Mouse (Mus musculus) lung, embryonic 15.5 days (tissue): Measurements from ENCODE around the gene Lrrc20. TPM values are rescaled to one million over a fixed set of nuclear protein-coding genes. Genes with fewer than 3 reads are reported as not detected.
A peak's percentile ranks its signal among the peaks of the same experiment; 100 is the strongest.

Source experiments
- ATAC-seq: fragments of 200-750 bp; cut with Nextera tagmentation; 2 replicates; pipeline ENCODE4 v1.8.0; 2017; ENCODE audit warnings: moderate number of reproducible peaks, borderline replicate concordance; ENCODE audit not compliant: low FRiP score, low TSS enrichment; ENCODE audit errors: extremely low read depth
- H3K27ac ChIP-seq: fragments of 300-500 bp; sonication (generic); 2 replicates; pipeline ENCODE4 v1.5.1; 2015; ENCODE audit warnings: moderate library complexity, mild to moderate bottlenecking, inconsistent platforms
- H3K27me3 ChIP-seq: fragments of 300-500 bp; sonication (generic); 2 replicates; pipeline ENCODE4 v1.6.1; 2015; ENCODE audit warnings: inconsistent platforms
- H3K36me3 ChIP-seq: fragments of 300-500 bp; sonication (generic); 2 replicates; pipeline ENCODE4 v1.6.1; 2015; ENCODE audit warnings: inconsistent platforms
- H3K4me1 ChIP-seq: fragments of 300-500 bp; sonication (generic); 2 replicates; pipeline ENCODE4 v1.6.1; 2015; ENCODE audit warnings: inconsistent platforms
- H3K4me2 ChIP-seq: fragments of 300-500 bp; sonication (generic); 2 replicates; pipeline ENCODE4 v1.6.1; 2015; ENCODE audit warnings: inconsistent platforms, mild to moderate bottlenecking, moderate library complexity
- H3K4me3 ChIP-seq: fragments of 300-500 bp; sonication (generic); 2 replicates; pipeline ENCODE4 v1.5.1; 2015; ENCODE audit warnings: mild to moderate bottlenecking, inconsistent platforms
- H3K9ac ChIP-seq: fragments of 300-500 bp; sonication (generic); 2 replicates; pipeline ENCODE4 v1.6.1; 2015; ENCODE audit warnings: inconsistent platforms
- H3K9me3 ChIP-seq: fragments of 300-500 bp; sonication (generic); 2 replicates; pipeline ENCODE4 v1.6.1; 2016; ENCODE audit warnings: inconsistent platforms
- WGBS: fragments of 180-500 bp; shearing (Covaris S2); methylation state at CpG from one replicate; pipeline ENCODE4 v1.1.7; 2015; 5-methylcytosine and 5-hydroxymethylcytosine counted together
- polyA plus RNA-seq: library from polyadenylated mRNA; unstranded; fragments of >200 nt; fragmentation: Nextera tagmentation; extraction: Ambion mirVana; gene quantifications from 2 replicates; pipeline ENCODE4 v1.2.1, GENCODE M21; 2015

The Lrrc20 gene
- polyA plus RNA-seq, 1 experiment from 2014 or later, result 7.9 TPM

DNA sequence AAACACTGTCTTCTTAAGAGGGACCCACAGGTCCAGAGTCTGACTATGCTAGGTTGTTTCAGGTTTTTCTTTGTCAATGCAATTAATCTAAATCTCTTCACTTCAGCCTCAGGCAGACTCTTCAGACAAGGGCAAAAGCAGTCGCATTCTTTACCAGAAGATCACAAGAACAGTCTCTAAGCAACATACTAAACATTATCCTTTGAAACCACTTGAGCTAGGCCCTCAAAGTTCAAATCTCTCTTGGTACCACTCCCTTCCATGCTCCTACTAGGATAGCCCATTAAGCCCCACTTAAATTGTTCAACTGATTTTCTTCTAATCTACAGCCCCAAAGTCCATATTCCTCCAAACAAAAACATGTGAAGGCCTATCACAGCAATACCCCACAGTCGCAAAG, 83.0 kb downstream of the Lrrc20 start:
- Histone ChIP-seq H3K36me3 (no peaks in the 10 kb centered on the region), H3K9me3 (no peaks in the 10 kb centered on the region), H3K9ac (no peak overlapping the region), H3K27me3 (no peaks in the 10 kb centered on the region), H3K4me3 (no peak overlapping the region), H3K4me2 (no peak overlapping the region), H3K4me1 (no peaks in the 10 kb centered on the region), H3K27ac (no peak overlapping the region)
- 76% methylated on average over 2 of the region's 2 CpGs for WGBS
- ATAC-seq, result no peak

DNA sequence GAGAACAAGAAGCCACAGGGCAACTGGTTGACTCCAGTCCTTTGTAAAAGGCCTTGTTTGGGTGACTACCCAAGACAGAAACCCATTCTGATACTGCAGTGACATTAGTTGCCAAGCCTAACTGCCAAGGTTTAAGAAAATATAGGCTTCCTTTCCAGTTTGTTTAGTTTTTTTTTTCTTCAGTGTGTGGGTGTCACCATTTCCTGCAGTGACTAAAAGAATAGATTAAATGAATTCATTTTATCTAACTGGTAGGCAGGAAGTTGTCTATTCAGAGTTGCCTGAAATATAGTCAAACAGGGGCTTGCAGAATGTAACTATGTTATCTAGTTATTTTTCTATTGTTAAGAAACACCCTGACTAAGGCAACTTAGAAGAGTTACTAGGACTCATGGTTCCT, 83.9 kb downstream of the Lrrc20 start:
- peak overlapping the region; percentile 33; the same call in 1 of the 2 replicates for H3K27ac ChIP-seq
- H3K36me3 ChIP-seq, result no peaks in the 10 kb centered on the region
- no peaks in the 10 kb centered on the region for H3K9me3 ChIP-seq
- H3K4me2 ChIP-seq, result no peak overlapping the region
- H3K4me3 ChIP-seq, result no peak overlapping the region
- no peaks in the 10 kb centered on the region for H3K27me3 ChIP-seq
- ATAC-seq, result no peak
- H3K4me1 ChIP-seq, result no peaks in the 10 kb centered on the region
- no peak overlapping the region for H3K9ac ChIP-seq

DNA sequence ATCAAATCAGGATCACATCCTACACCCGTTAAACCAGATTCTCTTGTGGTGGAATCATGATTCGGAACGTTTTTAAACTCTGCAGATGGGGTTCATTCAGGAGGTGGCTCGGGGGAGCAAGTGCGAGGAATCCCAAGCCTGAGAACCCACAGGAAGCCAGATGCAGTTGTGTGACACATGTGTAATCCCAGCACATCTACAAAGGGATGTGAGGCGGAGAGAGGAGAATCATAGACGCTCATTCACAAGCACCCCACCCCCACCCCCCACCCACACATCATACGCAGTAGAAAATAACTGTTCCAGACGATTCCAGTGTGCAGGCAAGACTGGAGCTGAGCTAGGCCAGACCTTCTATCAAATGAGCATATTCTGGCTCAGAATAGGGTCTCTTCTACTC, 87.9 kb downstream of the Lrrc20 start:
- ATAC-seq, result no peak
- Histone ChIP-seq H3K36me3 (no peaks in the 10 kb centered on the region), H3K9ac (no peak overlapping the region), H3K27ac (no peak overlapping the region), H3K4me1 (no peaks in the 10 kb centered on the region), H3K4me2 (no peak overlapping the region), H3K9me3 (no peaks in the 10 kb centered on the region), H3K27me3 (no peaks in the 10 kb centered on the region), H3K4me3 (no peak overlapping the region)
- WGBS, result 51% methylated on average over 9 of the region's 9 CpGs

DNA sequence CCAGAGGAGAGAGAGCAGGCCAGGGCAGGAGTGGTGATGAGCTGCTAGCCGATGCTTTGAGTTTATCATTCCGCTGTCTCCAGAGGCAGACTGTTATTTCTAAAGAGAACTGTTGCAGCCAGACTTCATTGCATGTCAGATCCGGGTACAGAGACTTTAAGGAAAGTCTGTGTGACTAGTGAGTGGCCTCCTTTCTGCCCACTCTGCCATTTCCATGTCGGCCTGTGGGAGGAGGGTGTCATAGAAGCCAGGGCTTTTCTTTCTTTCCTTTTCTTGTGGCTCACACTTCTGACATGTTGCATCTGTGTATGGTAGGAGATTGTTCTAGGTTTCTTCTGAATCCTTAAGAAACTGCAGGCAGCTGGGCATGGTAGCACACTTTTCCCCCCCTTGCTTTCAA, 88.8 kb downstream of the Lrrc20 start:
- no peaks in the 10 kb centered on the region for H3K4me1 ChIP-seq
- H3K9me3 ChIP-seq, result no peaks in the 10 kb centered on the region
- WGBS, result 59% methylated on average over 4 of the region's 4 CpGs
- H3K27ac ChIP-seq, result no peak overlapping the region
- no peak overlapping the region for H3K4me3 ChIP-seq
- no peaks in the 10 kb centered on the region for H3K36me3 ChIP-seq
- ATAC-seq, result no peak
- no peaks in the 10 kb centered on the region for H3K27me3 ChIP-seq
- no peak overlapping the region for H3K9ac ChIP-seq
- no peak overlapping the region for H3K4me2 ChIP-seq

DNA sequence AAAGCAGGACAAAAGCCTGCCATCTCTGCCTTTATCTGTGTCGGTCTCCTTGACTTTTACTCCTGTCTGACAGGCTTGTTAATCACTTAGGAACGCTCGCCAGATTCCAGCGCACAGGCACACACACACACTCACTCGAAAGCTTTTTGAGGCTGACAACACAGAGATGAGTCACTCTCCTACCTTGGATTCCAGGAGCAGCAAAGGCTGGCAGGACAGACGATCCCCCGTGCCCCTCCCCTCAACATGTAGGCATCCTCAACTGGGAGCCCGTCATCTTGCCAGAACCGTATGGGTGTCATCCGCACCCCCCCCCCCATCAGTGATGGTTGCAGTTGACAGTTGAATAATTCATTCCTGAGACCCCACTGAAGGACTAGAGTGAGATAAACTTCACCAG, 94.6 kb downstream of the Lrrc20 start:
- no peak overlapping the region for H3K4me3 ChIP-seq
- H3K4me2 ChIP-seq, result no peak overlapping the region
- H3K36me3 ChIP-seq, result no peaks in the 10 kb centered on the region
- no peaks in the 10 kb centered on the region for H3K9me3 ChIP-seq
- H3K4me1 ChIP-seq, result no peaks in the 10 kb centered on the region
- H3K9ac ChIP-seq, result no peak overlapping the region
- H3K27ac ChIP-seq, result no peak overlapping the region
- no peak for ATAC-seq
- no peaks in the 10 kb centered on the region for H3K27me3 ChIP-seq
- 23% methylated on average over 10 of the region's 10 CpGs for WGBS

DNA sequence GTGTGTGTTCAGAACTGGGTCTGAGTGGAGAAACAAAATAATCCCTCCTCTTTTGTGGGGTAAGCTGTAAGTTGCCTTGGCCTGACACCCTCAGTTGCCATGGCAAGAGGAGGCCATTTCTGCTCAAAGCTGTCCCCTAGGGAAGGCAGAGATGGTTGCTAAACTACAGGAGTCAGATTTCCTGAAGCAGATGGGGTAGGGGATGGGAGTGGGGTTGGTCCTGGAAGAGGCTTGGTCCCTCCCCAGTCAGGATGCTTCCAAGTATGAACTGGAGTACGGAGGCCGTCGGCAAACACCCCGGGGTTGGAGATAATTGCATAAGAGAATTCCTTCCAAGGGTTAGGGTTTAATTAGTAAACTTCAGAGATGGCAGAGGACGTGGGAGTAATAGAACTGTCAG, 96.5 kb downstream of the Lrrc20 start:
- peak; percentile 67; the same call in 1 of the 2 replicates for ATAC-seq
- no peaks in the 10 kb centered on the region for H3K9me3 ChIP-seq
- 51% methylated on average over 5 of the region's 5 CpGs for WGBS

DNA sequence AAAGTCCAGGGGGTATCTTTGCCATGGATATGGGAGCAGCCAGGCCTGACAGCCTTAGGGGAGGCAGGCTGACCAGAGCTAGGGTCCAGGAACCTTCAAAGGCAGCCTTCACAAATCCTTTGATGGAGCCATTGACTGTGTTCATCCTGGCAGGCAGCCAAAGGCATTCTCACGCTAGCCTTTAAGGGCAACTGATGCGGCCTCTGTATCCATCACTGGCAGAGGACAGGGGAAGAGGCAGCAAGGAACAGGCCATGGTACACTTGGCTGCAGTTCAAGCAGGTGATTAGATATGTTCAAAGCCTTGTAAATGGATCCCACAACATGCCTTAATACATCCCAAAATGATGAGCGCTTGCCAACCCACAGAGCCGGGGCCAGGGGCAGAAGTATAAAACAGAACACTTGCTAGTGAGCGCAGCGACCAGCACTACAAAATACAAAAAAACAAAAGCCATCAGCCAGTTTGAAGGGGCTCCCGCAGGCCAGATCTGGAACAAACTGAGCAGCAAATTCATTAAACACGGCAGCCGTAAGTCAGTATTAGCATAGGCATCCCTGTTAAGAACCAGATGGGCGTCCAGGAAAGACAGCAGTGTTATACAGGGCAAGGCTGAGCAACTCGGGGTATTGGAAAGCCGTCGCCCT, 100.6 kb downstream of the Lrrc20 start:
- Histone ChIP-seq H3K27ac (no peak overlapping the region), H3K4me3 (no peak overlapping the region), H3K9ac (no peak overlapping the region), H3K4me2 (no peak overlapping the region), H3K36me3 (no peaks in the 10 kb centered on the region), H3K27me3 (no peaks in the 10 kb centered on the region), H3K9me3 (no peaks in the 10 kb centered on the region), H3K4me1 (no peaks in the 10 kb centered on the region)
- ATAC-seq, result no peak
- 62% methylated on average over 13 of the region's 13 CpGs for WGBS

More for the DNA sequence above, 96.5 kb downstream of the Lrrc20 start:
- no peaks in the 10 kb centered on the region for H3K27me3 ChIP-seq
- H3K4me1 ChIP-seq, result no peaks in the 10 kb centered on the region
- H3K4me3 ChIP-seq, result no peak overlapping the region
- H3K4me2 ChIP-seq, result no peak overlapping the region
- H3K9ac ChIP-seq, result no peak overlapping the region
- no peak overlapping the region for H3K27ac ChIP-seq
- no peaks in the 10 kb centered on the region for H3K36me3 ChIP-seq

DNA sequence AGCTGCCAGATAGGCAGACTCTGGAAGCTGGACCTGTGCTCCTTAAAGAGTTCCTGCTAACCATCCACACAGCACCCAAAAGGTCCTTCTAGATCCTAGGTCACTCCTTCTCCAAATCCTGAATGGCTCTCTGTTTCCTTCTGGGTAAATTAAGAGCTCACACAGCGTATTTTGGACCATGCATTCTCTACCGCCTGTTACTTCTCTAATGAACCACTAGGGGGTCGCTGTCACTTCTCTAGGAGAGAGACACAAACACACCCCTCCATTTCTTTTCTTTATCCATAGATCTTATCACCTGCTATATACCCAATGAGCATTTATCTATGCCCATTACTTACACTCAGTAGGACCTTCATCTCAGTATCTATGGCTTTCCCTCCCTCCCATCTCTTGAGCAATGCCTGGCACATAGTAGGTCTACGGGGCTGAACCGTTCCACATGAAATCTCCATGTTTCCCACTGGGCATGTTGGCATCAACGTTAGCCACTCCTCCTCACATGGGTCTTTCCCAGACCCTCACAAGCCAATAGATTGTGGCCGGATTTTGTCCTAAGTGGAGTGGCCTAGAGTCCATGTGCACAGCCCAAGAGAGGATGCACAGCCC, 111.7 kb downstream of the Lrrc20 start:
- Histone ChIP-seq H3K27ac (no peak overlapping the region), H3K9ac (no peak overlapping the region), H3K36me3 (no peaks in the 10 kb centered on the region), H3K4me2 (no peak overlapping the region), H3K4me3 (no peak overlapping the region), H3K4me1 (0 out of 2 replicates have a peak, but pooled peaks cover 4% of the 10 kb centered on the region), H3K27me3 (no peaks in the 10 kb centered on the region), H3K9me3 (no peaks in the 10 kb centered on the region)
- 79% methylated on average over 7 of the region's 7 CpGs for WGBS
- no peak for ATAC-seq

DNA sequence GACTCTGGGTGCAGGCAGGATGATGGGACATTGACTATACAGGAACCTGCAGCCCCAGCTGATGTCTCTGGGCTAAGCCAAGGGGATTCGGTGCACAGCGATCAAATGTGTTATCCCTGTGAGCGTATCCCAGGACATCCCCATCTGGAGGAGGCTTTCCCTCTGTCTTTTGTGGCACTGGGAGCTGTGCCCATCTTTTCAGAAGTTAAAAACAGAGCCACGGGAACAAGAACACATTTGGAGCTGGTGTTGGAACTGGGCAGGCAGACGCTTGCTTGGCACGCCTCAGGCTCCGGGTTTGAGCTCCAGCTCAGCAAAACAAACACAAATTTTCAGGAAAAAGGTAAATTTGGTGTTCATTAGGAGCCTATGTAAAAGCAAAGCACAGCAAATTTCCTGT, 122.4 kb downstream of the Lrrc20 start:
- H3K4me3 ChIP-seq, result no peak overlapping the region

DNA sequence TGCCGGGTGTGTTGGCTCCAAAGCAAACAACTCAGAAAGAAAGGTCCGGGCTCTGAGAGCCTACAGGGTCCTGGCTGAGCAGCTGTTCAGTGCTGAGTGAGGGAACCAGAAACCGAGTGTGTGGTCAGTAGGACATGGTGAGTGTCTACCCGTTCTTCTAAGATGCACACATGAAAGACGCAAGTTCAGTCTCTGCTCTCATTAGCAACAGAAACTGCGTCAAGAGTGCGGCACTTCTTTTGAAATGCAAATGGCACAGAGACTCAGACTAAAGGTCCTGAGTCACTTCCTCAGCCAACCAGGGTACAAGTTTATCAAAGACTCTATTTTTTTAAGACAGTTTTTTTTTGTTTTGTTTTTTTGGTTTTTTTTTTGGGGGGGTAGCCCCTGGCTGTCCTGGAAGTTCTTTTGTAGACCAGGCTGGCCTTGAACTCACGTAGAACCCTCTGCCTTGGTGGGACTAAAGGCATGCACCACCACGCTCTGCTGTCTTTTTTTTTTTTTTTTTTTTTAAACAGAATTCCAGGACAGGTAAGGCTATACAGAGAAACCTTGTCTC, 124.0 kb downstream of the Lrrc20 start:
- Histone ChIP-seq H3K4me2 (no peak overlapping the region), H3K9ac (no peak overlapping the region), H3K27ac (no peak overlapping the region), H3K4me1 (peaks cover 6% of the 10 kb centered on the region; the same call in 1 of the 2 replicates), H3K4me3 (no peak overlapping the region), H3K27me3 (peaks cover 36% of the 10 kb centered on the region), H3K36me3 (no peaks in the 10 kb centered on the region), H3K9me3 (no peaks in the 10 kb centered on the region)
- 70% methylated on average over 9 of the region's 9 CpGs for WGBS
- no peak for ATAC-seq

More for the DNA sequence above, 122.4 kb downstream of the Lrrc20 start:
- no peak overlapping the region for H3K4me2 ChIP-seq
- WGBS, result 55% methylated on average over 7 of the region's 7 CpGs
- H3K27ac ChIP-seq, result no peak overlapping the region
- no peaks in the 10 kb centered on the region for H3K9me3 ChIP-seq
- H3K36me3 ChIP-seq, result no peaks in the 10 kb centered on the region
- peaks cover 42% of the 10 kb centered on the region for H3K27me3 ChIP-seq
- ATAC-seq, result no peak
- H3K4me1 ChIP-seq, result peaks cover 6% of the 10 kb centered on the region; the same call in 1 of the 2 replicates
- no peak overlapping the region for H3K9ac ChIP-seq

DNA sequence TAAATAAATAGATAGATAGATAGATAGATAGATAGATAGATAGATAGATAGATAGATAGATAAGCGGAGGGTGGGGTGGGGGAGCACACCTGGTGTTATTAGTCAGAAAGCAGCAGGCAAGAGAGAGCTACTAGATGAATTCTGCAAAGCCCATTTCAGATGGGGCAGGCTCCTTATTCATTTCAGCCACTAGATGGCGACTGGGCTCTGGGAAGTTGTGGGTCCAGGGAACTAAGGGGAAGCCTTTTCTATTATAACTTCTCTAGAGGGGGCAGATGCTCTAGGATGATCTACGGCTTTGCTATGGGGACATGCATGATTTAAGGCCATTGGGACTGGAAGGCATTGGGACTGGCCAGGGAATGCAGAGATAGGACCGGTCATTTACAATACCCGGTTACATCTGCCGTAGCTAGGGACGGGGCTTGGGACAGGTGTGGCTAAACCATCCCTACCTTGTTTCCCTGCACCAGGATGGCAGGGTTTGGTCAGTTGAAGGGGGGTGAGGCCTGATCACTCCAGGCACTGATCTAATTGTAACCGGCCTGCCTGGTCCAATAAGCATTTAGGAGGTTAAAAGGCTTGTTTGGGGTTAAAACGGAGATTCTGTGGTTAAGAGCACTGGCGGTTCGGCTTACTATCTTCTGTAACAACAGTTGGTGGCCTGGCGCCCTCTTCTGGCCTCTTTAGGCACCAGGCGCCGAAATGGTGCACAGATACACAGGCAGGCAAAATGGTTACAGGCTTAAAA, 126.9 kb downstream of the Lrrc20 start:
- 5% methylated on average over 14 of the region's 14 CpGs for WGBS
- Histone ChIP-seq H3K4me3 (no peak overlapping the region), H3K4me2 (peak overlapping the region; percentile 29; the same call in 1 of the 2 replicates)

More for the DNA sequence above, 126.9 kb downstream of the Lrrc20 start:
- H3K9me3 ChIP-seq, result no peaks in the 10 kb centered on the region
- H3K27me3 ChIP-seq, result peaks cover 14% of the 10 kb centered on the region; the same call in 1 of the 2 replicates
- H3K9ac ChIP-seq, result no peak overlapping the region
- no peak overlapping the region for H3K27ac ChIP-seq
- no peaks in the 10 kb centered on the region for H3K36me3 ChIP-seq
- no peaks in the 10 kb centered on the region for H3K4me1 ChIP-seq
- ATAC-seq, result no peak; the same call in 1 of the 2 replicates
